Mouse (Mus musculus) hindbrain, embryonic 15.5 days (tissue): ENCODE measurements at regions not wholly inside any gene's neighbourhood (a gene's known extent, or its start where the extent isn't known, plus 50 kb on each side); places are given as distances from the start of the nearest gene placed in this dataset.

ENCODE experiments used
- ATAC-seq: fragments of 200-750 bp; cut with Nextera tagmentation; 2 replicates; pipeline ENCODE4 v1.8.0; 2017; ENCODE audit warnings: low read depth, moderate number of reproducible peaks, moderate TSS enrichment; ENCODE audit not compliant: low FRiP score
- H3K27ac ChIP-seq: fragments of 300-500 bp; sonication (generic); replicated peaks from 2 replicates; pipeline ENCODE4 v1.5.1; 2015; ENCODE audit warnings: mild to moderate bottlenecking, inconsistent platforms
- H3K27me3 ChIP-seq: fragments of 300-500 bp; sonication (generic); 2 replicates; pipeline ENCODE4 v1.6.1; 2015; ENCODE audit warnings: control low read depth, inconsistent platforms
- H3K36me3 ChIP-seq: fragments of 300-500 bp; sonication (generic); 2 replicates; pipeline ENCODE4 v1.6.1; 2015; ENCODE audit warnings: control low read depth, inconsistent platforms
- H3K4me1 ChIP-seq: fragments of 300-500 bp; sonication (generic); replicated peaks from 2 replicates; pipeline ENCODE4 v1.6.1; 2015; ENCODE audit warnings: control low read depth, inconsistent platforms
- H3K4me2 ChIP-seq: fragments of 300-500 bp; sonication (generic); 2 replicates; pipeline ENCODE4 v1.6.1; 2015; ENCODE audit warnings: moderate library complexity, mild to moderate bottlenecking, inconsistent platforms
- H3K4me3 ChIP-seq: fragments of 300-500 bp; sonication (generic); 2 replicates; pipeline ENCODE4 v1.5.1; 2015; ENCODE audit warnings: mild to moderate bottlenecking, inconsistent platforms
- H3K9ac ChIP-seq: fragments of 300-500 bp; sonication (generic); 2 replicates; pipeline ENCODE4 v1.6.1; 2015; ENCODE audit warnings: inconsistent platforms
- H3K9me3 ChIP-seq: fragments of 300-500 bp; sonication (generic); 2 replicates; pipeline ENCODE4 v1.6.1; 2016; ENCODE audit warnings: control low read depth, inconsistent platforms
- WGBS: fragments of 180-500 bp; shearing (Covaris S2); methylation state at CpG from one replicate; pipeline ENCODE4 v1.1.7; 2015; 5-methylcytosine and 5-hydroxymethylcytosine counted together

DNA sequence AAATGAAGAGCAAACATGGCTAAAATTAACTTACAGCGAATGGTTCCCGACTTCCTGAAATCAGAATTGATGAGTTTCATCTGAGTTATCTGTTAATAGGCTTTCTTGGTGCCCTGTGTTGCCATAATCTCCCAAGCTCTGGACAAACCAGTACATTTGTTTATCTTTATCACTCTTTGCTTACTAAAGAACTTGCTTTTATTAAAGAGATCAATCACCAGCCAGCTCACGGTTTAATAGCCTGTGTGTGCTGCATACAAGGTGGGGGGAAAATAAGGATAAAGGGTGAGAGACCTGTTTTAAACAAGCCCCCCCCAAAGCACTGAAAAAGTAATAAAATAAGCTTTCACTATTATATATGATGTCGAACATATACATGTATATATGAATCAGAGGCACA lies 441.3 kb downstream of the Rwdd3 start:
- no peaks in the 10 kb centered on the region for H3K9me3 ChIP-seq
- H3K36me3 ChIP-seq, result no peaks in the 10 kb centered on the region
- WGBS, result 68% methylated on average over 4 of the region's 4 CpGs
- H3K27ac ChIP-seq, result peak overlapping the region; percentile 2; the same call in 1 of the 2 replicates
- no peaks in the 10 kb centered on the region for H3K27me3 ChIP-seq
- H3K4me2 ChIP-seq, result 0 out of 2 replicates have a peak overlapping the region, but pooled peaks have one; percentile 0
- ATAC-seq, result no peak
- H3K4me1 ChIP-seq, result 0 out of 2 replicates have a peak, but pooled peaks cover 16% of the 10 kb centered on the region
- no peak overlapping the region for H3K4me3 ChIP-seq
- no peak overlapping the region for H3K9ac ChIP-seq

DNA sequence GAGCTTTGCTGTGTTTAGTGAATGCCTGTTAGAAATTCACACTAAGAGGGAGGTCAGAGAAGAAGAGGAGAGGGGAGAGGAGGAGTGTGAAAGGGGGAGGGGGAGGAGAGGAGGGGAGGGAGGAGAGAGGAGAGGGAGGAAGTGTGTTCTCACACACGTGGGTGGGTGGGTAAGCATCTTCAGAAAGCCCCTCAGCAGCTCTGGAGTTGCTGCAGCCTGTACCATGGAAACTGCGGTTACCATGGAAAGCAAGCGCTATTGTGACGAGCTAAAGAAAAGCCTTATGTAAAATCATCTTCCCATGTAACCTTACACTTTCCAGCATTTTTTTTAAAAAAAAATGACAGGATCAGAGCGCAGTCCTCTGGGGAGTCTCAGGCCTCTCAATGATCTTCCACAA lies 441.8 kb downstream of the Rwdd3 start:
- H3K36me3 ChIP-seq, result no peaks in the 10 kb centered on the region
- H3K9me3 ChIP-seq, result no peaks in the 10 kb centered on the region
- WGBS, result 27% methylated on average over 5 of the region's 5 CpGs
- H3K27ac ChIP-seq, result peak overlapping the region; percentile 2; the same call in 1 of the 2 replicates
- H3K4me1 ChIP-seq, result 0 out of 2 replicates have a peak, but pooled peaks cover 16% of the 10 kb centered on the region
- H3K27me3 ChIP-seq, result no peaks in the 10 kb centered on the region
- peak overlapping the region; percentile 0; the same call in 1 of the 2 replicates for H3K4me2 ChIP-seq
- no peak overlapping the region for H3K4me3 ChIP-seq
- H3K9ac ChIP-seq, result no peak overlapping the region
- ATAC-seq, result peak; percentile 75

DNA sequence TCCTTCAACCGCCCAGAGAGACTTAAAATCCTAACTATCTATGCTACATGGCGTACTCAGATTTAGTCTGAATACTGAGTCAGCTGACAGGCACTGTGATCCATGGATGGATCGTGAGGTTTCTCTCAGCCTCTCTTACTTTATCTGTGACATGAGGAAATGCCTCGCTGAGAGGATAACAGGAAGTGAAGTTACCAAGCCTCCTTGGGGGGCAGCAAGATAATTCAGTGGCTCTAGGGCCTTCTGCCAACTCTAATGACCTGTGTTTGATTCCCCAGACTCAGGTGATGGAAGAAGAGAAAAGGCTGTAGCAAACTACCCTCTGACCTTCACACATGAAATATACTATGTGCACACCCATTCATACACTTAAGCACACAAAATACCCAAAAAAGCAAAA lies 486.3 kb downstream of the Rwdd3 start:
- Histone ChIP-seq H3K27ac (no peak overlapping the region), H3K4me1 (no peaks in the 10 kb centered on the region), H3K9ac (no peak overlapping the region), H3K4me3 (no peak overlapping the region), H3K36me3 (no peaks in the 10 kb centered on the region), H3K27me3 (no peaks in the 10 kb centered on the region), H3K9me3 (no peaks in the 10 kb centered on the region), H3K4me2 (no peak overlapping the region)
- 81% methylated on average over 4 of the region's 4 CpGs for WGBS
- no peak for ATAC-seq

DNA sequence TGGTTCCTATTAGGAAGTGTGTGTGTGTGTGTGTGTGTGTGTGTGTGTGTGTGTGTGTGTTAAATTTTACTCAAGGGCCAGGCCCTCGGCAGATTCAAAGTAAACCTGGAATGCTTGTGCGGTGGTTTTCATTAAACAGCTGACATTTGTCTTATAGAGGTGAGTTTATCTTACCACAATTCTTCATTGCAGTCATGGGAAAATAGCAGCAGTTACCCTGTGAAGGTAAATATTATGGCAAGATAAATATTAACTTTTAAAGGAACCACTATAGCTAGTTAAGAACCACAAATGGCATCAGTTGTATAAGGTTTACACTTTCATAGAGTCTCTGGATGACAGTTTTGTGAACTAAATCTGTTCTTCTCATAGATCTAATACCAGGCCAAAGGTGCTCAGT lies 495.6 kb downstream of the Rwdd3 start:
- H3K27ac ChIP-seq, result no peak overlapping the region
- ATAC-seq, result no peak
- no peaks in the 10 kb centered on the region for H3K4me1 ChIP-seq
- no peak overlapping the region for H3K9ac ChIP-seq
- no peaks in the 10 kb centered on the region for H3K27me3 ChIP-seq
- H3K4me2 ChIP-seq, result no peak overlapping the region
- no peaks in the 10 kb centered on the region for H3K36me3 ChIP-seq
- H3K4me3 ChIP-seq, result no peak overlapping the region
- 84% methylated on average over 2 of the region's 2 CpGs for WGBS
- no peaks in the 10 kb centered on the region for H3K9me3 ChIP-seq

DNA sequence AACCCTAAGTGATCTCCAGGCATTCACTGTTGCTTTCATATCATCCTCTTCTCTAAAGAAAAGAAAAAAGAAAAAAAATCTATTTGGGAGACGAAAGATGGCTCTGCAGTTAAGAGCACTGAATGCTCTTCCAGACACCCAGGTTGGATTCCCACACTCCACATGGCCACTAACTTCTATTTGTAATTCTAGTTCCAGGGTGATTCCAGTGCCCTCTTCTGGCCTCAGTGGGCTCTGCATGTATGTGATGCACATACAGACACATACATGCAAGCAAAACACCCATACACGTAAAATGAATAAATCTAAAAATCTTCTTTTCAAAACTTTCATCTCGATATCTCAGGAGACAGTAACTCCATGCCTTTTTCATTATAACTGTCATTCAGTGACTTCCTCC lies 502.8 kb downstream of the Rwdd3 start:
- no peak for ATAC-seq
- Histone ChIP-seq H3K4me1 (no peaks in the 10 kb centered on the region), H3K27me3 (no peaks in the 10 kb centered on the region), H3K4me2 (no peak overlapping the region), H3K9ac (no peak overlapping the region), H3K4me3 (no peak overlapping the region), H3K36me3 (no peaks in the 10 kb centered on the region), H3K9me3 (no peaks in the 10 kb centered on the region), H3K27ac (no peak overlapping the region)
- WGBS, result 97% methylated on average over 3 of the region's 3 CpGs

DNA sequence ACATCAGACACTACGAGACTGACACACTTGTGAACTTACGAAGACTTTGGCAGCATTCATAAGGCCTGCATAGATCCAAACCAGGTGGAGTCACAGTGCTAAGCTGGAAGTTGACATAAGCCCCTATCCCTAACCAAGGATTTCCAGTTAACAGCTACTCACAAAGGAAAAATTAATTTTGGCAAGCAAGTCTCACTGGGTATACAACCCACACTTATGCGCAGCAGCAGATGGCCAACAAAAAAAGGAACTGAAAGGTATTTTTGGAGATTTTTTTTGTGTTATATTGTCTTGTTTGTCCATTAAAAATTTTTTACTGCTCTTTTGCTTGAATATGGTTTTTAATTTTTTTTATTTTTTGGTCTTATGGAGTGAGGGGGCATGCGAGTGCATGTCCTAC lies 509.0 kb downstream of the Rwdd3 start:
- 91% methylated on average over 4 of the region's 4 CpGs for WGBS
- ATAC-seq, result no peak

DNA sequence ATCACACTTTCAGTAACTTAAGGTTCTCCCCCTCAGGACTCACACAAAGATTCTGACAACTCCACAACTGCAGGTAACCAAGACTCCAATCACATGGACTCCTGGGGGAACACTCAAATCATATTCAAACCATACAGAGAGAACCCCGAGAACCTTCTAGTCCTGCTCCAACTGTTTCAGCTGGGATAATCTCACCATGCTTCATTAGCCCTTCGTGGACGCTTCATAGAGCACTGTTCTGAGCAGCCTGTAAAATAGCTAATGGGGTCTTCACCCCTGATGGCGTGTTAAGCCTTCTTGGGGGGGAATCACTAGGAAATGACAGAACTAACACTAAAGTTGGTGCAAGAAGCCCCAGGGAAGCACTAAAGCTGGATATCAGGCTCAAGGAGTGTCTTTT lies 510.7 kb downstream of the Rwdd3 start:
- Histone ChIP-seq H3K4me2 (no peak overlapping the region), H3K4me1 (no peaks in the 10 kb centered on the region), H3K4me3 (no peak overlapping the region), H3K27me3 (no peaks in the 10 kb centered on the region), H3K27ac (no peak overlapping the region), H3K36me3 (no peaks in the 10 kb centered on the region), H3K9me3 (no peaks in the 10 kb centered on the region), H3K9ac (no peak overlapping the region)
- WGBS, result 78% methylated on average over 4 of the region's 4 CpGs
- no peak for ATAC-seq

More for the DNA sequence above, 509.0 kb downstream of the Rwdd3 start:
- no peak overlapping the region for H3K4me2 ChIP-seq
- H3K9ac ChIP-seq, result no peak overlapping the region
- no peaks in the 10 kb centered on the region for H3K36me3 ChIP-seq
- no peak overlapping the region for H3K27ac ChIP-seq
- H3K9me3 ChIP-seq, result no peaks in the 10 kb centered on the region
- no peaks in the 10 kb centered on the region for H3K27me3 ChIP-seq
- no peaks in the 10 kb centered on the region for H3K4me1 ChIP-seq
- H3K4me3 ChIP-seq, result no peak overlapping the region

DNA sequence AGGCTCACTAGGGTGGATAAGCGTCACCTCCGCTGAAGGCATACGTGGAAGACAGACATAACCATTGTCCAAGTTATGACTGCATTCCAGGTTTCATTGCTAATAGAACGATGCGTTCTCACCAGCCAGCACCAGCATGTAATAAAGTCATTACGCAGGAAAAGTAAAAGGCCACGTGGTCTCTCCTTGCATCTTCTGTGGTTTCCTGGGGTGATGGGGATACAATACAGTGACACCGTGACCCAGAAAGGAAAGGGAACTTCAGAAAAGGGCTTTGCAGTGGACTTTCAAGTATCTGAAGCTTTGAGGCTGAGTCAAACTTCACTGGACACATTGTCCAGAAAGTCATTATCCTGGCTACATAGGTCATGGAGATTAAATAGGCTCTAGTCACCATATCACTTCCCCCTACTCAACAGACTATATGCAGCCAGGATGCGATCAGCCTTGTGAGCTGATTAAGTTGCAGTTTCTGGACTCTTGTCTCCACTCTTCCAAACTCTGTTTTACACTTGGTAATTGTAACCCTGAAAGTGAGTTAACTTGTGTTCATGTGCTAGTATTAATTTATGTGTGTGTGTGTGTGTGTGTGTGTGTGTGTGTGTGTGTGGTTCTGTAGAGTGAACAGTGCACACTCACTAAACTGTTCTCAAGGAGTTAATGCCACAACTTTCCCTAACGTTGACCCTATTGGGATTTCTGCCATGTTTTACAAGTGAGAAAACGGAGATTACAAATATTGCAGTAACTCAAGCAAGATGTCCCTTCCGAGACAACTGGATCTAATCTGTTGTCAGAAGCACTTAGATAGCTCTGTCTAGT lies 522.2 kb downstream of the Rwdd3 start:
- H3K4me3 ChIP-seq, result no peak overlapping the region
- H3K27me3 ChIP-seq, result no peaks in the 10 kb centered on the region

DNA sequence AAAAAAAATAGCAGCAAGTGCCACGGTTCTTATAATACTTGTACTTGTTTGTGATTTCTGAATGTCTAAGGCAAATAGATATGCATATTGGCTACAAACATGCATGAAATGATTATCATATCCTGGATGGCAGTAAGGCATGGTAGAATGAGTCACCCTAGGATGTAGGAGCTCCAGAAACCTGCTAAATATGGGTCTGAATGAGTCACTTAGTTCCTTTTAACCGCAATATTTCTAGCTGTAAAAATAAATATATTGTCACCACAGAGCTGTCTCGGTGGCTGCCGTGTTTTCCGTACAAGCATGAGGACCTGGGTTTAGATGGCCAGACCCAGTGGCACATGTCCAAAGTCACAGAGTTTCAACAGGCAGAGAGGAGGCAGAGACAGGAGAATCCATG lies 523.1 kb downstream of the Rwdd3 start:
- 87% methylated on average over 5 of the region's 5 CpGs for WGBS
- Histone ChIP-seq H3K9ac (no peak overlapping the region), H3K27me3 (no peaks in the 10 kb centered on the region), H3K4me1 (no peaks in the 10 kb centered on the region), H3K9me3 (no peaks in the 10 kb centered on the region), H3K4me2 (no peak overlapping the region), H3K4me3 (no peak overlapping the region), H3K36me3 (no peaks in the 10 kb centered on the region), H3K27ac (no peak overlapping the region)
- ATAC-seq, result no peak

More for the DNA sequence above, 522.2 kb downstream of the Rwdd3 start:
- WGBS, result 64% methylated on average over 12 of the region's 12 CpGs
- no peaks in the 10 kb centered on the region for H3K9me3 ChIP-seq
- H3K4me1 ChIP-seq, result no peaks in the 10 kb centered on the region
- H3K36me3 ChIP-seq, result no peaks in the 10 kb centered on the region
- no peak overlapping the region for H3K27ac ChIP-seq
- H3K9ac ChIP-seq, result no peak overlapping the region
- H3K4me2 ChIP-seq, result no peak overlapping the region
- no peak for ATAC-seq

DNA sequence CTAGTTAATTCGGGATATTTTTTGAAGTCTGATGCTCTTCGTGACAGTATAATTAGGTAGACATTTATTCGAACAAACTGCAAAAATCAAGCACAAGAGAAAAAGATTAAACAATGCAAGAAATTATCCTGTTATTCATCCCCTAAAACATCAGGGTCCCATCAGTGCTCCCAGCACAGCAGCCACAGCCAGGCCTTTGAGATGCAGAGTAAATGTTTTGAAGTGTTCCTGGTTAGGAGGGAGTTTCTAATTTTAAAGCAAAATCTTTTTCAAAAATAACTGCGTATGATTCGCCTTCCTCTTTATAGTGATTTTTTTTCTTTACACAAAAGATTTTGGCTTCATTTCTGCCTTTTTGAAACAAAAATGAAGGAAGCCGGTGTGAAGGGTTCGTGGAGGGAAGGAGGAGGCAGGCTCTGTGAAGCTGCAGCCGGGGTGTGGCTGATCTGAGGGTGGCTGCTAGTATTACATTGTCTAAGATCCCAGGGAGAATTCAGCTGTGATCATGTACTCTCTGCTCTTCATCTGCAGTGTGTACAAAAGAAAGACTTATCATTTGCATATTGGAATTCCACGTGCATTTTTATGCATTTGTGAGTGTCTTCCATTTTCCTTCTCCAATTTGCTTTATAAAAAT lies 534.7 kb downstream of the Rwdd3 start:
- H3K27me3 ChIP-seq, result no peaks in the 10 kb centered on the region
- H3K4me2 ChIP-seq, result no peak overlapping the region
- no peaks in the 10 kb centered on the region for H3K4me1 ChIP-seq
- H3K9ac ChIP-seq, result no peak overlapping the region
- ATAC-seq, result no peak
- H3K4me3 ChIP-seq, result no peak overlapping the region
- WGBS, result 56% methylated on average over 9 of the region's 9 CpGs
- no peaks in the 10 kb centered on the region for H3K36me3 ChIP-seq
- 0 out of 2 replicates have a peak overlapping the region, but pooled peaks have one; percentile 3 for H3K27ac ChIP-seq
- H3K9me3 ChIP-seq, result no peaks in the 10 kb centered on the region

DNA sequence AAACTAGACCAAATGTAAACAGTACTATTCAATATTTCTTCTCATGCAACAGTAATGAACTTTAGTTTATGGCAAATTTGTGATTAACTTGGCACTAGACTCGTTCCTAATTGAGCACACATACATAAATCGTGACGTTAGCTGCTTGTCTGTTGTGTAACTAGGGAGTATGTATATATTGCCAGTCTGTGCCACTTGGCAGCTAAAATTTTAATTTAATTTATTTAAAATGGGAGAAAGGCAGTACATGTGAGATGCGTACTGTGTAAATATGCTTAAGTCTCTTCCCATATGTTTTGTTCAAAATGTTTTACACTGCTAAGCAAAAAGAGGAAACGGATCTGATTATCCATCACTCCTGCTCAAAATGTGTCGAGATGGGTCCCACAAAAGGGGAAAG lies 553.1 kb downstream of the Rwdd3 start:
- no peak for ATAC-seq
- Histone ChIP-seq H3K27ac (no peak overlapping the region), H3K27me3 (no peaks in the 10 kb centered on the region), H3K4me3 (no peak overlapping the region), H3K9ac (no peak overlapping the region), H3K4me2 (no peak overlapping the region), H3K36me3 (no peaks in the 10 kb centered on the region), H3K9me3 (no peaks in the 10 kb centered on the region), H3K4me1 (no peaks in the 10 kb centered on the region)
- WGBS, result 70% methylated on average over 6 of the region's 6 CpGs

DNA sequence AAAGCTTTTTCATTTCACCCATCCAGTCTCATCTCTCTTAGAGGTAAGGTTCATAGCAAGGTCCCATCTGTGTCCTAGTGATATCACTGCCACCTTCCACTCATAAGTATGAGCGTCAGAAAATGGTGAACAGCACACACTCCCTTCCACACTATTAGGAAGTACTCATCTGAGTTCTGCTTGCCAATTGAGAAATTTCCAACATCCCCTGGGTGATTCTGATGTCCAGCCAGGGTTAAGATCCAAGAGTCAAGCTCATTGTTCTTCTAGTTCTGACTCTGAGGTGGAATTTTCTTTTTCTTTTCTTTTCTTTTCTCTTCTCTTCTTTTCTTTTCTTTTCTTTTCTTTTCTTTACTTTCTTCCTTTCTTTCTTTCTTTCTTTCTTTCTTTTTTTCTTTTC lies 577.3 kb downstream of the Rwdd3 start:
- Histone ChIP-seq H3K4me2 (no peak overlapping the region), H3K27me3 (no peaks in the 10 kb centered on the region), H3K4me1 (no peaks in the 10 kb centered on the region), H3K27ac (no peak overlapping the region), H3K9me3 (no peaks in the 10 kb centered on the region), H3K4me3 (no peak overlapping the region), H3K36me3 (no peaks in the 10 kb centered on the region), H3K9ac (no peak overlapping the region)
- 92% methylated on average over 1 of the region's 1 CpGs for WGBS
- no peak for ATAC-seq
